Mouse (Mus musculus) bone marrow, adult 2 months (tissue): ENCODE measurements around the gene Dnajc21.

ENCODE experiments used
- CTCF ChIP-seq: fragments of 200-500 bp; IDR thresholded peaks from 2 replicates; pipeline ENCODE4 v1.5.1; 2011; ENCODE audit warnings: low read length, control low read depth; ENCODE audit not compliant: control insufficient read depth, insufficient read depth
- POLR2A ChIP-seq: fragments of 200-500 bp; IDR thresholded peaks from 2 replicates; pipeline ENCODE4 v1.6.1; 2011; ENCODE audit warnings: low read depth, mild to moderate bottlenecking, control low read depth, low read length, borderline replicate concordance; ENCODE audit not compliant: control insufficient read depth

- TF ChIP-seq POLR2A: no peak
- TF ChIP-seq CTCF: no peak
Observed at GRCm38 (mm10) chr15:10499593-10499992, 29.3 kb upstream of the Dnajc21 start.
